Mouse (Mus musculus) layer of hippocampus, adult 18-20 months (tissue): ENCODE measurements at regions not wholly inside any gene's neighbourhood (a gene's known extent, or its start where the extent isn't known, plus 50 kb on each side); places are given as distances from the start of the nearest gene placed in this dataset.

ENCODE experiments used
- DNase-seq, 2 experiments: peaks; one replicate each; pipeline ENCODE4 v3.0.0; 2022; ENCODE audit warnings: low spot score in 2 of 2

- no peak for DNase-seq
Observed at GRCm38 (mm10) chr8:116238670-116239069, 266.1 kb upstream of the Dynlrb2 start.

GRCm38 (mm10) chr8:116237561-116238100 is 267.1 kb upstream of the Dynlrb2 start:
- no peak for DNase-seq

DNA sequence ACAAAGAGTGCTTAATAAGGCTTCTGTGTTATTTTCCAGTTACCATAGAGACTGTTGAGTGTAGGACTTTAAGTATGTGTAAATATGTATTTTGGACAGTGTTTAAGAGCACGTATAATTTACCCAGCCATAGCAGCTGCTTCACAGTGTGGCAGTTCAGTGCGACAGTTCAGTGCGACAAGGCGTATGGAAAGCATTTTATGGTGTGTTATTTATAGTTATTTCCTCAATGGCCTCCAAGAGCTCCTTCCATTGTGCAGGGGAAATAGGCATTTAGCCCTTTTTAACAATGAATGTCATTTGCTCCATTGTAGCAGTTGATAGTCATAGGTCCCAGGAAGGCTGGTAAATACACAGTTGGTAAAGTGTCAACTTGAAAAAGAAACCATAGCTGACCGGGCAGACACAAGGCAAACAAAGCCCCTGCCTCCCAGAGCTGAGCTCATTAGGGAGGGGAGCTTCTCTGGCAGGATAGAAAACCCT is 275.1 kb upstream of the Dynlrb2 start:
- no peak for DNase-seq

GRCm38 (mm10) chr8:116227003-116227402 is 277.8 kb upstream of the Dynlrb2 start:
- no peak for DNase-seq

DNA sequence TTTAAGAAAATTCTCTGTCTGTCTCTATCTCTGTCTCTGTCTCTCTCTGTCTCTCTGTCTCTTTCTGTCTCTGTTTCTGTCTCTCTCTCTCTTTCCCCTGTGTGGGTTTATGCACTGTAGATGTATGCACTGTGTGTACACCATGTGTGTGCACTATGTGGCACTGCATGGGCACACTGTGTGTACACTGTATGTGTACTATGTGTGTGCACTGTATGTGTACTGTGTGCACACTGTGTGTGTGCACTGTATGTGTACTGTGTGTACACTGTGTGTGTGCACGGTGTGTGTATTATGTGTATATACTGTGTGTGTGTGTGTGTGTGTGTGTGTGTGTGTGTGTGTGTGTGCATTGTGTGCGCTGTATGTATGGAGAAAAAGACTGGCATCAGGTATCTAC is 281.5 kb upstream of the Dynlrb2 start:
- DNase-seq = no peak

- DNase-seq = no peak
Observed at GRCm38 (mm10) chr8:116215909-116216308, 288.9 kb upstream of the Dynlrb2 start.

DNA sequence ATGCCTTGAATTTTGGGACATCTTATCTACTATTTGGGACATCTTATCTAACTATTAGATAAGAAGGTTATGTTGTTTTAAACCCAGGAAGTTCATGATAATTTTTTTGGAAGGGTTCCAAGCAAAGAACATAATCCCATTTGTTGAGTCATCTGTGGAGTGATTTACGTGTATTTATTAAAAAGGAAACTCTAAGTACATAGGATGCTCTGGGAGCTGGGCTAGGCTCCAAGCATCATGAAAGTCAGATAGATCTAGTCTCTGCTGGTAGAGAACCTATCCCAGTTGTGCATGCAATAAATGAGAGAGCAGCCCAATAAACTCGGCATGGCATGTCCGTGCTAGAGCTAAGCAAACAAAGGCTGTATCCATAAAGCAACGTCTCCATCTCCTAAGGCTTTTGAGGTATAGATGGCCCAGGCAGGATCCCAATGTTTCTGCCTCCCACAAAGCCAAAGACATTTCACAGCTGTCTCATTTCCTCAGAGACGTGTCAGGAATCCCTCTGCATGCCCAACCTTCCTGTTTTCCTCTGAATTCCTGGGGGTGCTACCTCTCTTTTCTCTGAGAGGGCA is 289.4 kb upstream of the Dynlrb2 start:
- DNase-seq = no peak

DNA sequence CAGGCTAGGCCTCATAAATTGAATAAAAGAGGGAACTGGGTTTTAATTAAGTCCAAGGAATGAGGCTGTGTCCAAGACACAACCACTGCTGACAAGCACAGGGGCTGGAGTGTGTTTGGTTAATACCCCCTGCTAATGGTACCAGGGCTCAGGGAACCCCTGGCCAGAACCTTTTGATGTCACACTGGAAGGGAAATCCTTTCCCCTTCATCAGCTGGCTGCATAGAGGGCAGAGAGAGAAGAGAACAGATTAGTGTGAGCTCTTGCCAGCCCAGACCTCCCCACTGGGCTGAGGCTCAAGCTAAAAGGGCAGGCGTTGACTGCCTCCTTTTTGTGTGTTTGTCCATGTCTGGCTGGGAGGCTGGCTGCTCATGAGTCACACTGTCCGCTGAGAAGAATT is 301.1 kb upstream of the Dynlrb2 start:
- DNase-seq = no peak

- no peak for DNase-seq
Observed at GRCm38 (mm10) chr8:116200459-116200999, 304.2 kb upstream of the Dynlrb2 start.

- no peak for DNase-seq
Observed at GRCm38 (mm10) chr8:116196623-116197184, 308.1 kb upstream of the Dynlrb2 start.

DNA sequence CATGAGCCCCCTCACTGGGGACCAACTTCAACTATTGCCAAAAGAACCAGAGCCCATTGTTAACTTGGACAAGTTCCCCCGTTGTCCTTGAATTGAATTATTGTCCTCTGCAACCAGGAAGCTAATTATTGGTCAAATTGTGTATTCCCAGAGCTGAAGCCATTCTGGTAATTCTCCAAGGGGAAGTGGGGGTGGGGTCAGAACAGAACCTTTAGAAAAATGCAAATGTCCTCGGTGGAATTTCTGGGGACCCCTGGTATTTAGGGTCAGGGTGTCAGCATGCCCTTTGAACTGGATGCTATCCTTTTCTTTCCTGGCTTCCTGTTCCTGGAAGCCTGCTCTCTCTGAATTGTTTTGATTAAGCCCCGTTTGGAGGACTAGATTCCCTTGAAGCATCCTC is 312.7 kb upstream of the Dynlrb2 start:
- no peak for DNase-seq

DNA sequence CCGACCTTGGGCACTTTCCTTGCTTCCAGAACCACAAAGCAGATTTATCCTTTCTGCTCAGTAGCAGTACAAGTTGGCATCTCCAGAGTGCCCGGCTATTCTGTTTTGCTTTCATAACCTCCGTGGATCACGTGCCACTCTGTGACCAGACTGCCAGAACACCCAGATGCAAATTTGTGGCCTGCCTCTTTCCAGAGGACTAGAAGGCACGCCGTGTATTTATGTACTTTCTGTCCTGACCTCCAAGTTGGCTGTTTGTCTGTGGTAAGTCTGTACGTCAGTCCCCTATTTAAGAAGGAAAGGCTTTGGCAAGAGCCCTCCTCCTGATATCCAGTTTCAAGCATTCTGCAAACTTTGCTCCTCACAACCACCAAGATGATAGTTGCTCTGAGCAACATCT is 319.6 kb upstream of the Dynlrb2 start:
- peak in 1 of 2 experiments; percentile 3 for DNase-seq

- no peak for DNase-seq
Observed at GRCm38 (mm10) chr8:116184241-116184640, 320.5 kb upstream of the Dynlrb2 start.

DNA sequence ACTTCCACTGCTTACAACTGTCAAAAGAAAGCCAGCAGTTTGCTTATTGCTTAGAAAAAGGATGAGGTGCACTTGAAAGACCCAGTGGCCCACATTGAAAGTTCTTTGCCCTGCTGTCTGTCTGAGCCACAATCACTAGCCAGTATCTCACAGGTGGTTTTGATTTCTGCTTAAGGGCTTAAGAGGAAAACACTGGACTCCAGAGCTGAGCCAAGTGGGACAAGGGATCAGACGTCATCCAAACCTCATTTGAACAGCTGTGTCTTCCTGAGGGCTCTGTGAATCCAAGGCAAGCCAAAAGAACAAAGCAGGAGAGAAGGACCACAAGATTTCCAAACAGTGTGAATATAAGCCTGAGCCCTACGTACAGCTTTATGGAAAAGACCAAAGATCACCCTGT is 326.8 kb upstream of the Dynlrb2 start:
- no peak for DNase-seq

DNA sequence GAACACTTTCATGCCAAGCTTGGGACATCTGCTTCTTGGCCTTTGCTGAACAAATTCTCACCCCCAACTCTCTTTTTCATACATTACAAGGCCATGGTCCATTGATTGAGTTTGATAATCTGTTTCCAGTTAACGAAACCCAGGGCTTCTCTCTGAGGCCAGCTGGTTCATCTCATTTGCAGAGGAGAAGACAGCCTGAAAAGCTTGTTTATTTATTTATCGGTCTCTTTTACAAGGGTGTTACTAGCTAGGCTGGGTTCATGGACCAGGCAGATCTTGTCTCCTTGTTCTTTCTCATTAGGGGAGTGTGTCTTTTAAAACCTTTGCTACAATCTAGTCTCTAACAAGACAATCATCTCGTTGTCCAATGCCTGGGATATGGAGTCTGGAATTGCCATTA is 329.9 kb upstream of the Dynlrb2 start:
- no peak for DNase-seq

- DNase-seq = no peak
Observed at GRCm38 (mm10) chr8:116173961-116174360, 330.8 kb upstream of the Dynlrb2 start.

- DNase-seq = no peak
Observed at GRCm38 (mm10) chr8:116167874-116168273, 336.9 kb upstream of the Dynlrb2 start.

- no peak for DNase-seq
Observed at GRCm38 (mm10) chr8:116164989-116165299, 339.8 kb upstream of the Dynlrb2 start.

DNA sequence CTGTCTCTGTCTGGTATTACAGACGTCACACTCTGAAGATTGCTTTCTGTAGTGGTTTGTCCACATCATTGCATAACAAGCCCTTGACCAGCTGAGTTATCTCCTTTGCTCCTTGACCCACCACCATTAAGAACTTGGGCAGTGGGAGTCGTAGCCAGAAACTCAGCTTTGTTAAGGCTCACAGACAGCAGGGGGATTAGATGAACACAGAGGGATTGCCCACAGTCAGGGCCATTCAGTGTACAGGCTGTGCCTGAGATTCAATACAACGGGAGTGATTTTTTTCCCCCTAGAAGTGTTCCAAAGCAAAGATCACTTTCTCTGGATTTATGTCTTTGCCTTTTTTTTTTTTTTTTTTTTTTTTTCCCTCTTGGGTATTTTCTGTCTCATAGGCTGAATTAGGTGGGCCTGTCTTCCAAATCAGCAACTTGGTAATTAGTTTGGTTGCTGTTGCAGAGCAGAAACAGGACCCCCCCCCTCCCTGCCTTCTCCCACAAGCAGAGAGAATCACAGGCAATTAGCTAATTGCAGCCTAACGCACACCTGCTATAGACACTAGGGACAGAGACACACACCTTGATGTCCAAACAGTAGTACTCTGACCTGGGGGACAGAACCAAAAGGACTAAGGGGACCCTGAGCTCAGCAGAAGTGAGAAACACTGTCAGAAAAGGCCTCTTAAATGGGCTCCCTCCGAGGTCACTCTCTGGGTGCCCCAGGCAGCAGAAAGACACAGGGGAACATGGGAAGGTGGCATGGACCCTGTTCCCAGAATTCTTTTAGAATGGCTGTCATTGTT is 340.4 kb upstream of the Dynlrb2 start:
- DNase-seq = no peak

- no peak for DNase-seq
Observed at GRCm38 (mm10) chr8:116160932-116161331, 343.8 kb upstream of the Dynlrb2 start.

DNA sequence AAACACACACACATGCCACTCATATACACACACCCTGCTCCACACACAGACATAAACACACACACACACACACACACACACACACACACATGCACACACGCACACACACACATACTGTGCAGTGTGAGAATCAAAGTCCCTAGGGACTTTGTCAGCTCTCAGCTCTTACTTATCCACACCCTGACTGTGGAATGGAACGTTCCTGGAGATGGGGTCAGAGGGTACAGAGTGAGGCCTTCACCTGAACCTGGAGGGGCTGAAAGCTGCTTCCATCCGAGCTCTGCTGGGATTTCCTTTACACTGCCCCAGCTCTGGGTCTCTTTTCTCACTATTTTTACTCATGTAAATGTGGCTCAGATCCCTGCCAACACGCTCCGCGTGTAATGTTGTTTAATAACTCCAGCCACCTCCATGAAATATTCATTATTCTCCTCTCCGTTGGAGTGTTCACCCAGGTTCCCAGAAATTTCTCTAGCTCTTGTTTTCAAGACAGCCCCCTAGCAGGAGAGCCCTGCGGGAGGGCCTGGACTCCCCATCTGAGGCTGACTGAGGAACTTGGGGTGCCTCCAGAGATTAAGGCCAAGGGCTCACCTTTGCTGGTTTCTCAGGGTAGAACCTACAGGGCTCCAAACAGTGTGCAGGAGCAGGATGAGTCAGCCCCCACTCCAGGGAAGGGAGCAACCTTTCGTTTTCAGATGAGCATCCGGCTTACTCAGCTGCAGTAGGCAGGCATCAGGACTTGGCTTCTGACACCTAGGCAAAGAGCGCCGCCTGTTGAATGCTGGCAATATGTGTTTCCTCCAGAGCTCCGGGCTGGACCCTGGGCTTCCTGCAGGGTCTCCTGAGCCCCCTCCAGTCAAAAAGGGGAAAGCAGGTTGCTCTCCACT is 360.8 kb upstream of the Dynlrb2 start:
- peak; percentile 19 to 74 for DNase-seq
